Mouse (Mus musculus) embryo, embryonic 11 days (tissue): ENCODE data around the gene Eif3k.

Source experiments
- DNase-seq: peaks from one replicate; pipeline ENCODE4 v3.0.0-alpha.2; 2015

Eif3k gene

DNA sequence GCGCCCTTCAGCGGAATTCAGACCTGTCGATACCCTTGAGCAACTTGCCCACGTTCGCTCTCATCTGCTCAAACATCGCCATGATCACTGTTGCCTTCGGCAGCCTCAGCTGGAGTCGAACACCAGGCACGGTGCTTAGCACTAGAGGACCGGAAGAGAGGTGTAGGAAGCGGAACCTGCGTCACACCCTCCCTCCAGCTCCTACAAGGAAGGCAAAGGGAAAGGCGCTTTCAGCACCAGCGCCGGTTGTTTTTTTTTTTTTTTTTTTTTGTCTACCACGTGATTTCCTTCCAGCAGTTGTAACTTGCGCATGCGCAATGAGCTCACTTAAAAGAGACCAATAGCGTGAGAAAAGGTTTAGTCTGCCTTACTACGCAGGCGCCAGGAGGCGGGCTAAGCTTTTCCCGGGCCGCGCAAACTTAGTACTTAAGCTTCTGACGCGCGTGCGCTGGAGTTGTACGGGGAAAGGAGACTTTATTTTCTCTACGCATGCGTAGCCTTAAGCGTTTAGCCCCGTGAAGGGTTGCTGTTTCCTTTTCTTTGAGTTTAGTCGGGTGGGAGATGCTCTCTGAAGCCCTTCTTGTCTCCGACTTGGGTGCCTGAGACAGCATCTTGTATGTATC lies at the start of gene Eif3k, which contains the start of gene Map4k1:
Eif3k (minus strand) TSS at position 214 of the 623 bp plus-strand sequence.
Map4k1 (plus strand) TSS at position 400 of the 623 bp plus-strand sequence.
- peak; percentile 100 for DNase-seq

DNA sequence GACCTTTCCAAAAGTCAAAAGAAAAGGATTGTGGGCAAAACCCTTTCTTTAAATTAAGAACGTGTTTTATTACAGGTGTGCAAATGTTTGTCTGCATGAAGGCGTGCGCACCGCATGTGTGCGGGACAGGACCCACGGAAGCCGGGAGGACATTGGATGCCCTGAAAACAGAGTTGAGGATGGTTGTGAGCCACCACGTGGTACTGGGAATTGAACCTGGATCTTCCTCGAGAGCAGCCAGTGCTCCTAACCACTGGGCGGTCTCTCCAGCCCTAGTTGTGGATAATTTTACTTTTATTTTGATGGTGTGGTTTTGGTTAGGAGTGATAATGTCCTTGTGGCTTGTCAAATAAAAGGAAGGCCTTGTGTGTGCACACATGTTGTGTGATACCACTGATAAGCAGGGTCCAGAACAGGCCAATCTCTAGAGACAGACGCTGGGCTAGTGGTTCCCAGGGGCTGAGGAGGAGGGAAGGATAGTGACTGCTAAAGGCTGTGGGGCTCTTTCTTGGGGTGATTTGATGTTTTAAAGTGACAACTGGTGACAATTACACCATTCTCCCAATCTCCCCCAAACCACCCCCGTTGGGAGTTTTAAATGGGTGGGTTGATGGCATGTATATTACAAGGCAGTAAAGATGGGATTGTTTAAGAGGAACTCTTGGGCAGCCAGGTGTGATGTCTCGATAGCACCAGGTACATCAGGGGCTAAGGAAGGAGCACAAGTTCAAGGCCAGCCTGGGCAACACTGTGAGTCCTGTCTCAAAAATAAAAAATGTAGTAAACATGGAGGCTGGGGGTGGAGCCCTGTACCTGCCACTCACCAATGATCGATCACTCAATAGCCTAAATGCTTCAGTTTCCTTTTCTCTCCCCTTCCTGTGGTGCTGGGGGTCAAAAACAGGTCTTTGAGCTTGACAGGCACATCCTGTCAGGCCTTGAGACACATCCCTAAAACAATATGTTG lies 48.3 kb upstream of the Eif3k start:
- DNase-seq: no peak

DNA sequence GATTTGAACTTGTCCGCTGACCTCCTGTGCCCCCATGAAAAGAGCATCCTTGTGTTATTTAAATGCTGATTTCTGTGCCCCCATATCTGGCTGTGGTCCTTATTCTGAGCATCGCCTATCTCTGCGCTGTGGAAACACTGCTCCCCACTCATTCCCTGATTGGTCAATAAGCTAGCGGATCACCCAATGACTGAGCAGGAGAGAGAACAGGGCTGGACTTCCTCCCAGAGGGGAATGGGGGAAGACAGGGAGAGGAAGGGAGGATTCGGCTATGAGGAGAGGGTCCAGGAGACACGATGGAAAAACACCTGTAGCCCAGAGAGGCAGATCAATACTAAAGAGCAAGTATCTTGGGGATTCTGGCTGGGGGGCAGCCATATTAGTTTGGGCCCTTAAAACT lies 47.1 kb upstream of the Eif3k start:
- DNase-seq: no peak

DNA sequence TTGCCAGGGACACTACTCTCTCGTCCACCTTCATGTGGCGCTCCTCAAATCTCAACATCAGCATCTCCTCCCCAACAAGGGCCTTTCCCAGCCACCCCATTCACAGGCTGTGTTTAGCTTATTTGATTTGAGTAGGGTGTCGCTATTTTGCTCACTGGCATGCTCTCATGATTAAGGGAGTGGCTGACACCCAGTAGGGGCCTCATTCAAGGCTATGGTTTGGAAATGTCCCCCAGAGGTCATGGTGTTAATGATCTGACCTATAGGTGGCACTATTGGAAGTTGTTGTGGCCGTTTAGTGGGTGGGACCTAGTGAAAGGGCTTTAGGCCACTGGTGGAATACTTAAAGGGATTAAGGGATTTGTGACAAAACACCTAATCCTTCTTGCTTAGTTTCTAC lies 45.1 kb upstream of the Eif3k start:
- DNase-seq: no peak

DNA sequence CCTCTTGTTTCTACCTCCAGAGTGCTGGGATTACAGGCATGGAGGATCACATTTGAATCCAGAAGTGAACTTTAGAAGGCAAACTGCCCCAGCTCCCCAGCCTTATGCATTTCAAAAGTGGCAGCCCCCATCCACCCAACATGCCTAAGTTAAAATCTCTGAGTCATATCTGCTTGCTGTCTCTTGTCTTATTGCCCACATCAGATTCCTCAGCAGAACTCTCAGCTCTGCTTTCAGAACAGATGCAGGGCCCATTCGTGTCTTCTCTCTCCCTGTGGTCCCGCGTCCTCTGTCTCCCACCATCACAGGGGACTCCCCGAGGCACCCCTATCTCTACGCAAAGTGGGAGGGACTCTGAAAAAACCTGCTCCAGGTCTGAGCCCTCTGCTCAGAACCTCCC lies 44.5 kb upstream of the Eif3k start:
- DNase-seq: no peak

DNA sequence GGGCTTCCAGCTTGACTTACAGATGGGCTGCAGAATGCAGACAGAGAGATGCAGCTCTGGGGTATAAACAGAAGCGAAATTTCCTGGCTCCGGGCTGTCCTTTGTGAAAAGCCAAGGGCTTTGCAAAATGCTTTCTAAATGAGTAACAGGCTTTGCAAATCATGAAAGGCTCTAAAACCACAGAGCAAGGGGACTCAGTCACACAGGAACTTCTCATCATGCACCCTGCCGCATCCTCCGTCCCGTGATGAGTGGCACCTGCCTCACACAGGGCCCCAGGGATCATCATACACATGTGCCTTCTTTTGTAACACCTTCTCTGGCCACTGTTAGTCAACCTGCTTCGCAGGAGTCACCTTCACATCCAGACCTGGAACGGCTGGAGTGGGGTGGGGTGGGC lies 43.9 kb upstream of the Eif3k start:
- DNase-seq: no peak

DNA sequence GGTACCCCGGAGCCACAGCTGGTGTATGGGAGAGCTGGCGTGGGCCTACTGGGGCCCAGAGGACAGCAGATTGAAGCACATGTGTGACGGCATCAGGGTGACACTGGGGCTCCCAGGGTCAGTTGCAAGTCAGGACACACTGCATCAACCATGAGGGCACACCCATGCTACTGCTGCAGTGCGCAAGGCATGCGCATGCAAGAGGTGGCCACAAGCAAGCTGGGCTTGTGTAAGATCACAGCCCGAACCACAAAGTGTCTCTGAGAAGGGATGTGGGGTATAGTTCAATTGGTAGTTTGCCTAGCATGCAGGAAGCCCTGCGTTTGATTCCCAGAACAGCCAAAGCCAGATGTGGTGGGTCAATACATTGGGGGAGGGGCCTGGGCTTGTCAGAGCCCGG lies 41.9 kb upstream of the Eif3k start:
- no peak for DNase-seq

DNA sequence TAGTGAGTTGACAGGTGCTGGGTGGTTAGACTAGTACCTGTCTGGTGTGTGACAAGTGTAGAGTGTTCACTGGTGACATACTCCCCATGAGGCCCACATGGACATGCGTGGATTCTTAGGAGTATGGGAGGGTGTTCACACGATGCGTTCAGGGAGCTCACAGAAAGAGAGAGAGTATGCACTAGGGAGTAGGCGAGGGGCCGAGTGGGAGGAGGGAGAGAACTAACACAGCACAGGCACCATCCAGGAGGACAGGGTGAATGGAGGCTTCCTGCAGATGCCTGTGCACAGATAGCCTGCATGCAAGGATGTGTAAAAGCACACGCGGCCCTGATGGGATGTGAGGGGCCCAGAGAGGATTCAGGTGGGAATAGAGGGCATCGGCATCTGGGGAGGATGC lies 40.8 kb upstream of the Eif3k start:
- DNase-seq: no peak

DNA sequence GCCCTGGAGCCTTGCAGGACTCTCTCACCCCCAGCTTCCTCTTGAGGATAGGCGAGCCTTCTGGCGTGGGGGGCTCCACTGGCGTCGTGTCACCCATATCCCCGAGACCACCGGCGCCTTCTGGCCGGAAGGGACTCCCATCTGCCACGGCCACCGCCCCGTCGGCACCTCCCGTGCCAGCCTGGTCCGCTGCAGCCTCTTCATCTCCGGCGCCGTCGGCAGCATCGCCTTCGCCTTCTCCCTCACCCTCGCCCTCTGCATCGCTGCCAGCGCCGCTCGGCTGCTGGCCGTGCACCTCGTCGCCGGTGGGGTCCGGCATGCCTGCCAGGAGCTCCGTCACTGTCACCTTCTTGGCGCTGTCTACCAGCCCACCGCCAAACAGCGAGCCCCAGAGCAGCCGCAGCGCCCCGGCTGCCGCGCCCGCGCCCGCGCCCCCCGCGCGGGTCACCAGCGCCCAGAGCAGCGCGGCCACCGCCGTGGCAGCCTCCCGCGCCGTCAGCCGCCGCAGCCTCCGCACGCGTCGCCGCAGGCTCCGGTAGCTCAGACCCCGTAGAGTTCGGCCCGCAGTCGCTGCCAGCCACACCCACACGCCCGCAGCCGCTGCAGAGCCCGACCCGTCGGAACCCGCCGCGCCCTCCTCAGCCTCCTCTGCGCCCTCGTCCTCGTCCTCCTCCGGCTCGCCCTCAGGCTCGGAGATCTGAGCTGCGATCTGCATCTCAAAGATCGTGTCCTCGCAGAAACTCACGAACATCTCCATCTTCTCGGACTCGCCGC lies 38.0 kb upstream of the Eif3k start:
- peak; percentile 20 for DNase-seq

DNA sequence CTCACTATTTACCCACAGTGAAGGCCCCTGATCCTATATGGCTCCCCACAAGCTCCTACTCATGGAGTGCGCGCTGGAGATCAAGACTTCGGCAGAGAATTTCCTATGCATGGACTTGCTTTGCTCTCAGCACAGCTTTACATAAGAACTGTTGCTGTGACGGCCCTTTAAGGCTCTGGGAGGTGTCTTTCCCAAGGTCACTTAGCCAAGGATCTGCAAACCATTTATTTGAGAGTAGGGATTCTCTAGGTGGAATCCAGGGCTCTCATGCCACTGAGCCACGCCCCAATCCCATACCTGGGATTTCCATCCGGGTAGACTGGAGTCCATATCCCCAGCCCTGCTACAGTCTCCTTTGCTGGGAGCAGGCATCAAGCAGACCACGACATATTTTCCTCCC lies 35.6 kb upstream of the Eif3k start:
- DNase-seq: no peak

DNA sequence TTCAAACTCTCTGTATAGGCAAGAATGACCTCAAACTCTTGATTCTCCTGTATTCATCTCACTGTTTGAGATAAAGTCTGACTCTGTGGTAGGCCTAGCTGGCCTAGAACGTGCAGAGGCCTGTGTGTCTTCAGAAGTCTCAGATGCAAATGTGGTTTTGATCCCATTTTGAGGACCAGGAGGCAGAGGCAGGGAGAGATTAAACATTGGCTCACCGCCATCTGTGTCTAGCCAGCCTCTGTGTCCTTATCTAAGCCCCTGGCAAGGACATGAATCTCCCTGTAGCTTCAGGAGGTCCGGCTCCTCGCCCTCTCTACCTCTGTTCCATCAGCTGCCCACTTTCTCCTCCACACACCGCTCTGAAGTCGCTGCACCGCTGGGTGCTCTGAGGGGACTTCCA lies 34.8 kb upstream of the Eif3k start:
- DNase-seq: no peak

DNA sequence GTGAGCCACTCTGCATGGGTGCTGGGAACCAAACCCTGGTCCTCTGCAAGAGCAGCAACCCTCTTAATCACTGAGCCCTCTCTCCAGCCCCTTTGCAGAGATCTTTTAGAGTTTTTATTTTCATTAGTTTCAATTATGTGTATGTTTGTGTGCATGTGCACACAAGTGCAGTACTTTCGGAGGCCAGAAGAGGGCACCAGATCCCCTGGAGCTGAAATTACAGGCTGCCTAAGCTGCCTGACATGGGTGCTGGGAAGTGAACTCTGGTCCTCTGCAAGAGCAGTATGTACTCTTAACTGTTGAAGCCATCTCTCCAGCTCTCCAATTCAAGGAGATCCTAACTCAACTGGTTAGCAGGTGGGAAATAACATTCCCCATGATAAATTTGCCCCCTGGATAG lies 33.3 kb upstream of the Eif3k start:
- DNase-seq: no peak

DNA sequence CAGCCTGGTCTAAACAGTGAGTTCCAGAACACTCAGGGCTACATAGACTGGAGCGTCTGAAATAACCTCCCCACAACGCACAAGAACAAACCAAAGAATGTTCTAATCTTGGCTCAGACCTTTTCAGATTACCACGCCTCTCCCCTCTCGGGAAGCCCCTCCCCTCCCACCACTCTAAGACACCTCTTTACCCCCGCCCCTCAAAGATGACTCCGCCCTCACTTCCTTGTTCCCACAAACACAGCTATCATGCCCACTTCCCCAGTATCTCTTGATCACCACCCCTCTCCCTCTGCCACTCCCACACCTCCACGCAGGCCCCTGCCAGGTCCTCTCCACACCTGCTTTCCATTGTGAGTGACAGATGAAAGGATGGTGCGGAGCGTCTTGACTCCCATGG lies 27.1 kb upstream of the Eif3k start:
- DNase-seq: no peak

DNA sequence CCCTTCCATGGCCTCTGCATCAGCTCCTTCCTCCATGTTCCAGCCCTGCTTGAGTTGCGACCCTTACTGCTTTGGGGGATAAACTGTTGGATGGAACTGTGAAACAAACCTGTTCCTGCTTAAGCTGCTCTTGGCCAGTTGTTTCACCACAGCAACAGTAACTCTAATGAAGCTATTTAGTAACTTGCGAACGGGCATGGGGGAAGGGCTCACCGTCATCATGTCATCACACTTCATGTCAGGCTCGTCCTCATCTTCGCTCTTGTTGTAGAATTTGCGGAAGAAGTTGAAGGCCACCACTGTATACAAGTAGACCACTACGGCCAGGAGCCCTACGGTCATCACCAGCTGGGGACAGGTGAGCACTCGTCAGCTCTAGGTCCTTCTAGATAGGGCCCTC lies 26.5 kb upstream of the Eif3k start:
- DNase-seq: no peak

DNA sequence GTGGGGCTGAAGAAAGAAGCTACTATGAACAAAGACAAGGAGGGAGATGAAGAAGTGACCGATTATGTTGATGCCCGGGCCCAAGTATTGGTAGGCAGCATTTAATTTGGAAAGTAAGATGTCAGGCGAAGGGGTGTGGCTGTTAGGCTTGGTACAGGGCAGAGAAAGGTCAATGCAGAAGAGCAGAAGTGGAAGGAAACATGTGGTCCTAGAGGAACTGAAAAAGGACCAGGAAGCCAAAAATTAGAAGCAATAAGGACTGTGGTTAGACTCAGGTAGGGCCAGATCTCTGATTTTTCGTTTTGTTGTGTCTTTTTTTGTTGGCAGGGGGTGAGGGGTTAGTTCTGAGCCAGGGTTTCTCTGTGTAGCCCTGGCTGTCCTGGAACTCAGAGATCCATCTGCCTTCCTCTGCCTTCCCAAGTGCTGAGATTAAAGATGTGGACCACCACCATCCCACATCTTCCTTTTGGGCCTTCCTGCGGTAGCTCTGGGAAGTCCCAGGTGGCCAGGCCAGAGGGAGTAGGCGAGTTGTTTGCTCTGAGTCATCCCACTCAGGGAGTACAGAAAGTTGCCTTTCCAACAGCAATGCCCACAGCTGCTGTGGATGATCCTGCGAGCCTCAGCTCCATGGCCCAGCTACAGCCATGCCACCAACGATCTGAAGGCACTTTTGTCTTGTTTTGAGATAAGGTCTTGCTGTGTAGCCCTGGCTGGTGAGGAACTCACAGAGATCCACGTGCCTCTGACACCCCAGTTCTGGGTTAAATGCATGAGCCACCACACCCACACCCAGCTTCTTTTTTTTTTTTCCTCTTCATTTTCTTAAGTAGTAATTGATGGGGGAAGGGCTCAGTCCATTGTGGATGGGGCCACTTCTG lies 25.8 kb upstream of the Eif3k start:
- DNase-seq: no peak

DNA sequence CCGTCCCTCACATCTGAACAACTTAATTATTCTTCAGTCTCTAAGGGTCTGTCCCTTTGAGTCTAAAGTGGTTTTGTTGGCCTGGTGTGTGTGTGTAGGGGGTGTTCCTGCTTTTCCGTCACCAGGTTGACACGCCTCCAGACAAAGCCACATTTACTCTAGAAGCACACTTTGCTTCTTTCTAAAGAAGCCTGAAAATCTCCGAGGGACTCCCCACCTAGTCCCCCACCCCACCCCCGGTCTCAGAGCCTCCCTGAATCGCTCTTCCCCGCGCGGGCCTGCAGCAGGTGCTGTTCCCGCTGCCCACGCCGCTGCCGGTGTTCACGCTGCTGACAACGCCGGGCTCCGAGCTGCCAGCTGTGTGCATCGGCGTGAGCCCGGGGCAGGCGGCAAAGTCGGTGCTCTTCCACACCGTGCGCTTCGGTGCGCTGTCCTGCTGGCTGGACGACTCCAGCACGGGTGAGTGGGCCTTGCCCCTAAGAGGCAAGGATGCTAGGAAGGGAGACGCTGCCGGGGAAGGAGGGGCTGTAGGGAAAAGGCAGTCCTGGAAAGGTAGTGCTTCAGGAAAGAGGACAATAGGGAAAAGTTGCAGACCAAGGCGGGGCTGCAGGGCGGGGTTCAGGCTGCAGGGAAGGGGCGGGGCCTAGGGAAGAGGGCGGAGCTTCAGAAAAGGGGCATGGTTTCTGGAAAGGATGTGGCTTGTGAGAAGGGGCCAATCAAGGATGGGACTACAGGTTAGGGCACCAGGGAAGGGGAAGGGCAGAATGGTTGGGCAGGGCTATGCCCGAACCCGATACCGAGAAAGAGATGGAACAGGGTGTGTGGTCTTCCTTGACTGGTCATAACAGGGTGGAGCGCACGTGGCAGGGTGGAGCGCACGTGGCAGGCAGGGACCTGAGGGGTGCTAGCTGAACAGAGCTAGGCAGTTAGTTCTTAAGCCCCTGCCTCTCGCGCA lies 19.3 kb upstream of the Eif3k start:
- peak; percentile 87 for DNase-seq

DNA sequence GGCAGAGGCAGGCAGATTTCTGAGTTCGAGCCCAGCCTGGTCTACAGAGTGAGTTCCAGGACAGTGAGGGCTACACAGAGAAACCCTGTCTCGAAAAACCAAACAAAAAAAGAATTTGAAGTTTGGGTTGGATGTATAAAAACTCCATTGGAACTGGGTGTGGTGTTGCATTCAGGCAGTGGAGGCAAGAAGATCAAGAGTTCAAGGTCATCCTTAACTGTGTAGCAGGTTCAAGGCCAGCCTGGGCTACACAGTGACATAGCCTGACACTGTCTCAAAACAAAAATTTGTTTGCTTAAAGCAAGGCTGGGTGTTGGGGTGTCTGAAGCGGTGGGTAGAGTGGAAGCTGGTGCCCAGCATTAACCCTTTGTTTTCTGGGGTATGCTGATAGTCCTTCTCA lies 11.7 kb upstream of the Eif3k start:
- DNase-seq: no peak

DNA sequence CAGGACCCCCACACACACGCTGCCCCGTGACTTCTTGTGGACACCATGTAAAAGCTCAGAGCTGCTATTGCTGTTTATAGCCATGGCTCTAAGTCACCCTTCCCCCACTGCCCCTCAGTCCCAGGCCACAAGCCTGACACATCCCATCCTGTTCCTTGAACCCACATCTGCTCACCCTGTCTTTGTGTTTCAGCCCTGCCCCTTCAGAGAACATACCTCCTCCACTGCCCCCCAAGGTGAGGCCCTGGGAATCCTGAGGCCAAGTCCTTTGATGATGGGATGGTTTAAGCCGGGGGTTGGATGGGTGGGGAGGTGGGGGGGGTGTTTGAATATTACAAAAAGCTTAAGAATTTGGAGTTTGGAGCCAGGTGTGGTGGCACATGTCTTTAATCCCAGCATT lies 11.3 kb upstream of the Eif3k start:
- DNase-seq: no peak

DNA sequence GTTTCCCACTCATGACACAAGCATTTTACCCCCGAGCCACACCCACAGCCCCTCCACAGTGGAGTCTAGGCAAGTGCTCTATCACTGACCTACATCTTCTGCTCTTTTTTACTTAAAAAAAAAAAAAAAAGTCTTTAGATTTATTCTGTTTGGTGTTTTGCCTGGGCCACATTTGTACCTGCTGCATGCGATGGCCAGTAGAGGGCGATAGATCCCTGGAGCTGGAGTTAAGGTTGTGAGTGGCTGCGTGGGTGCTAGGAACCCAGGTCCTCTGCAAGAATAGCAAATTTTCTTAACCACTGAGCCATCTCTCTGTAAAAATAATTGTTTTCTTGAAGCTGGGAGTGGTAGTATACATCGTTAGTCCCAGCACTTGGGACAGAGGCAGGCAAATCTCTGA lies 10.0 kb upstream of the Eif3k start:
- DNase-seq: no peak

DNA sequence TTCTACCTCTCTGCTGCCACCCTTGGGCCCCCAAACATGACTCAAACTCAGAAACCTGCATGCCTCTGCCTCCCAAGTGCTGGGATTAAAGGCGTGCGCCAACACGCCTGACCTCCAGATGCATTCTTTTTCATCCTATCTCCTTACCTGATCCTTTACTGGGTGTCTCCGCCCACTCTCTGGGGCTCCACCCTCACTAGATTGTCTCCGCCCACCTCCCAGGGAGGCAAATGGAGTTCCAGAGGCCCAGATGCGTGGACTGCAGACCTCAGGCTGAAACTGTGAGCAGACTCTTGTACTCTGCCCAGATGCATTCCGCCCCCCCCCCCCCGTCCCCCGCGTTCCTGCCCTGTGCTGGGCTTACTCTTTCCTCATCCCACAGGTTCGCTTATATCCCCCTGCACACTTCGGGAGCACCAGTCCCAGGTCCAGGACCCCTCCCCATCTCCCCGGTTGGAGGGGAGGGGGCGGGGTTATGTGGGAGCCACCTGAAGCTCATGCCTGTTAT lies 9.2 kb upstream of the Eif3k start:
- DNase-seq: no peak

DNA sequence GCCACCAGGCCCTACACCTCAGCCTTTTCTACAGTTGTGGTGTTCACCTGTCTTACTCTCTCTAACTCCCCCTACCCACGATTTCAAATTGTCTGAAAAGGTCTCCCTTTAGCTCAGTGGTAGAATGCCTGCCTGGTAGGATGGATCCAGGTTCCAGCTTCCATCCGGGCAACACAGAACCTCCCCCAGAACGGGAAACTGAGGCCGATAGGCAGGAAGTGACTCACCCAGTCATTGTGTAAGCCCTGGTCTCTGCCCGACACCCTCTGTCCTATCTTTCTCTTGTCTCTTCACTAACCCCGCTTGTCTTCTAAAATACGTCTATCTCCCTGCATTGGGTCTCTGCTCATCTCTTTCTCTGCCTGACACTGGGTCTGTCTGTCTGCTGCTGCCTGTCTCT lies 3.5 kb upstream of the Eif3k start:
- no peak for DNase-seq
